Mouse (Mus musculus): ENCODE results near the gene 1700003E16Rik. TPM values are rescaled to one million over a fixed set of nuclear protein-coding genes. Genes with fewer than 3 reads are reported as not detected.

The 1700003E16Rik gene
- total RNA-seq, 2 experiments from 2014 or later = 27.4 to 31.5 TPM

GRCm38 (mm10) chr6:83184858-83185435 lies 28.7 kb downstream of the 1700003E16Rik start:
- intact Hi-C loops (cut with DNase I) = no loop called here
- no peak for DNase-seq (ENCODE audit: low spot score in 2 of 2)

DNA sequence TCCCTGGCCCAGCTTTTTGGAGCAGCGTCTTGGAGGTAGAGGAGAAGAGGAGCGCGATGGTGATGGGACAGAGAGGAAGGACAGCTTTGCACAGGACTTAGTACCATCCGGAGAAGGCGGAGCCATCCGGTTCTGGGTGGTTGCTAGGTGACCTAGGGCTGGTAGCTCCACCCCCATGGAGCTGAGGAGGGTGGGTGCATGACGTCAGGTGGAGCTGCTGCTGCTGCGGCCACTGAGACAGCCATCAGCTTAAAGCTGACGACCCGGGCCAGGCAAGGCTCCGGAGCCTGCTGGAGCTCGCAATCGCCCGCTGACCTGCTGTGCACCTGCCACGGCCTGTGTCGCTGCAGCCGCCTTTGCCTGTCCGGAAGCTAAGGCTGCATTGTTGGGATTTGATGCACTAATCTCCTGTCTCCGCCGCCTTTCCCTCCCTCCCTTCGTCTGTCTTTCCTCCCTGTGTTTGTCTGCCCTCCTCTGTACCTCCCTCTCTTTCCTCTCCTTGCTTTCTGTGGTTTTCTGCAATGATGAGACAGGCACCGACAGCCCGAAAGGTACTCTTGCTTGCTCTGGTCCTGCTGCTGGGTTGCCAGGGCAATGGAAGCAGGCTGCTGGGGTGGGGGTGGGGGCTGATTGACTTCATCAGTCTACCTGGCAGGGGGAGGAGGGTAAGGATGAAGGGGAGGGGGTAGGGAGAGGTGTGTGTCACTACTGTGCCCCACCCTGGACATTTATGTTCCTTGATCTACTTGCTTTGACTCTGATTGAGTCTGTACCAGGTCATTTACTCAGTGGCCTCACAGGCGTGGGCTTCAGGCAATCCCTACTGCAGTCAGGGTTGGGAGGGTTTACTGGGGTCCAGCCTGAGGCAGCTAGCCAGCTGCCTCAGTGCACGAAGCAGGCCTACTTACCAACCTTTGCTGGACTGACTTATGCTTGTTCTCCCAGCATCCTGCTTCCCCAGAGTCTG lies 30.0 kb downstream of the 1700003E16Rik start:
- intact Hi-C loops (cut with DNase I) = loop anchor here (2.0 kb wide), 1 partner anchor 21 kb away; the partner anchor contains the start of gene Dctn1

GRCm38 (mm10) chr6:83186946-83187345 lies 30.7 kb downstream of the 1700003E16Rik start:
- no peak for DNase-seq (ENCODE audit: low spot score in 2 of 2)
- intact Hi-C loops (cut with DNase I) = loop anchor here (2.0 kb wide), 1 partner anchor 22 kb away; the partner anchor contains the start of gene Dctn1

More for the DNA sequence above, 30.0 kb downstream of the 1700003E16Rik start:
- DNase-seq (ENCODE audit: low spot score in 2 of 2) = peak; percentile 87

- DNase-seq (ENCODE audit: low spot score in 2 of 2) = no peak
- intact Hi-C loops (cut with DNase I) = no loop called here
Observed at GRCm38 (mm10) chr6:83193571-83193970, 37.4 kb downstream of the 1700003E16Rik start.

DNA sequence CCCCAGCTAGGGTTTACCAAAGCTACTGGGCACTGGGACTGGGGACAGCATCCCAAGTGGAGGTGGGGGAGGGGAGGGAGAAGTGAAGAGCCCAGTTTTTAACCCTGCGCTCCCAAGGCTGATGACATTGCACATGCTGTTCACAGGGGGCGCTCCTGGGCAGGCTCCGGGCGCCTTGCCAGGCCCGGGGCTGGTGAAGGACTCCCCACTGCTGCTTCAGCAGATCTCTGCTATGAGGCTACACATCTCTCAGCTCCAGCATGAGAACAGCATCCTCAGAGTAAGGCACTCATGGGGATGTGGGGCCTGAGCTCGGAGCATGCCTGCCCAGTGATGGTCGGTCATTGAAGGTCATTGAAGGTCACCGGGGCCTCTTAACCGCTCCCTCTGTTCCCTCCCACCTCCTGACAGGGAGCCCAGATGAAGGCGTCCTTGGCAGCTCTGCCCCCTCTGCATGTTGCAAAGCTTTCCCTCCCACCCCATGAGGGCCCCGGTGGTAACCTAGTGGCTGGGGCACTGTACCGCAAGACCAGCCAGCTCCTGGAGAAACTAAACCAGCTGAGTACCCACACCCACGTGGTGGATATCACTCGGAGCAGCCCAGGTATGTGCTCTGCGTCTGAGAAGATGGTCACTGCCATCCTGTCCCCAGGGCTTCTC lies 41.3 kb downstream of the 1700003E16Rik start:
- intact Hi-C loops (cut with DNase I) = no loop called here
- DNase-seq (ENCODE audit: low spot score in 2 of 2) = peak; percentile 49 to 65

- DNase-seq (ENCODE audit: low spot score in 2 of 2) = no peak
- intact Hi-C loops (cut with DNase I) = no loop called here
Observed at GRCm38 (mm10) chr6:83203320-83203719, 47.1 kb downstream of the 1700003E16Rik start.

DNA sequence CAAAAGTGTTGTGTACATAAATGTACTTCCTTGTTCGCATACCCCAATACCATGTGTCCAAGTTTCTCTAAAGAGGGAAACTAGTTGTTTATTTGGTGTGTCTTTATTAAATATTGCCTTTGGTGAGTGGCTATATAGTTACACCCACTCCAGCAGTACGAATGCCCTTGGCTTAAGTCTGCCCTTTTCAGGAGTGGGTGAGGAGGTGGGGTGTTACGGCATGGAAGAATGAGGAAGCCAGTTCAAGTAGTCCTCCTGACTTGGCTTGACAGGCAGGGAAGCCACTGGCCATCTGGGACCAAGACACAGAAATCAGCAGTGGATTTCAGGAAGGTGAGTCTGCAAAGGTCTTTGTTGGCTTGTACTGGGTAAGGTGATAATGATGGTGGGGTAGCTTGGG lies 49.6 kb downstream of the 1700003E16Rik start:
- intact Hi-C loops (cut with DNase I) = no loop called here

GRCm38 (mm10) chr6:83206321-83206720 lies 50.1 kb downstream of the 1700003E16Rik start:
- intact Hi-C loops (cut with DNase I) = no loop called here
- no peak for DNase-seq (ENCODE audit: low spot score in 2 of 2)

More for the DNA sequence above, 49.6 kb downstream of the 1700003E16Rik start:
- DNase-seq (ENCODE audit: low spot score in 2 of 2) = no peak

DNA sequence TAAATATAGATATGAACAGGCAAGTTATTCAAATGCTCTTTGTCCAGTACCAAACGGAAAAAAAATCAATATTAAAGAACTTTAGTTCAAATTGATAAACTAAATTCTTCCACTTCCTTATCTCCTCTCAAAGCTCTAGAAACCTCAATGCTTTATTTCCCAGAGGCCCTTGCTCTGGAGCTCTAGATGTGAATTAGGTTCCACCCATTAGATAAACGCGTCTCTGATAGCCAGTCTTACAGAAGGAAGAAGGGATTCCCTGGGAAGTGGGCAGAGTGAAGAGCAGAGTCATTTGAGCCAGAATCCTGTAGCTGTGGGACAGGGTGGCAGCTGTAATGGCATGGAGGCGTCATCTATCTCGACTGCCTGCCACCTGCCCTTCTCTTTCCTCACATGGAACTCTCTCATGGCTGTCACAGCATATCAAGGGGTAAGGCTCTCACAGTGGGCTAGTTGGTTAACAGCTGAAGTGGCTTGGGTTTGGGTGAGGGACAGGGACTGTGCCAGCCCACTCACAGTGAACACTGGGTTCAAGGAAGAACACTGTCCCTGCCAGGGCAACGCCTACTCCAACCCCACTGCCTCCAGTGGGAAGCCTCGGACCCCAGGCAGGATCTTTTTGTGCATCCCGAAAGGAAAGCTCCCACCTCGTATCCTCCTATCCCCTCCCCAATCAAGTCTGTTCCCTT lies 51.3 kb downstream of the 1700003E16Rik start:
- no peak for DNase-seq (ENCODE audit: low spot score in 2 of 2)
- intact Hi-C loops (cut with DNase I) = no loop called here

DNA sequence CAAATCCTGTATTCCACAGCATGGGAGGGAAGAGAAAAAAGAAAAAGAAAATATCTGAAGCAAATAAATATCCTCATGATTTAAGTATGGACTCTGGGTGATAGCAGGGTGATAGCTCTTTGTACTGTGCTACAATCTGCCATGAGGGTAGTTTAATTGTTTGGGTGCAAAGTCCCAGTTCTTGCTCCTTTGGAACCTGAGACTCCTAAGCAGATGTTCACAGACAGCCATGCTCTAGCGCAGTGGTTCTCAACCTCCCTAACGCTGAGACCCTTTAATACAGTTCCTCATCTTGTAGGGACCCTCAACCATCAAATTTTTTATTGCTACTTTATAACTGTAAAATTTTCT lies 51.8 kb downstream of the 1700003E16Rik start:
- no peak for DNase-seq (ENCODE audit: low spot score in 2 of 2)
- intact Hi-C loops (cut with DNase I) = no loop called here

DNA sequence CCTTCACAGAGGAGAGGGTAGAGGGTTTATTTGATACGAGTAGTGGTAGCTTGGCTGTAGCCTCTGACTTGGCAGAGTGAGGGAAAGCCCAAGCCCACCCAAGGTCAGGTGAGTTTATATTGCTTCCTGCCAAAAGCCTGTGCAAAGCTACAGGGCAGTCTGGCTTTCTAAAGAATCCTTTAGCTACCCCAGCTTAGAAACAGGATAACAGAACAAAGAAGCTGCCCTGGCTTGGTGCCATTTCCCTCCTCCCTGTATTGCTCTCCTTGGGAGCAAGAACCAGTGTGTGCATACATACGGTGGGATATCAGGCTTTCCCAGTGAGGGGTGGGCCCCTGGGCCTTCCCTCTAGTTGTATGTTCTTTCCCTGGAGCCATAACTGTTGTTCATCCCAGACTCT lies 54.3 kb downstream of the 1700003E16Rik start:
- no peak for DNase-seq (ENCODE audit: low spot score in 2 of 2)
- intact Hi-C loops (cut with DNase I) = loop anchor here (5.0 kb wide), 2 partner anchors 67 to 117 kb away; partner anchors contain the start of genes Mob1a and Mthfd2

DNA sequence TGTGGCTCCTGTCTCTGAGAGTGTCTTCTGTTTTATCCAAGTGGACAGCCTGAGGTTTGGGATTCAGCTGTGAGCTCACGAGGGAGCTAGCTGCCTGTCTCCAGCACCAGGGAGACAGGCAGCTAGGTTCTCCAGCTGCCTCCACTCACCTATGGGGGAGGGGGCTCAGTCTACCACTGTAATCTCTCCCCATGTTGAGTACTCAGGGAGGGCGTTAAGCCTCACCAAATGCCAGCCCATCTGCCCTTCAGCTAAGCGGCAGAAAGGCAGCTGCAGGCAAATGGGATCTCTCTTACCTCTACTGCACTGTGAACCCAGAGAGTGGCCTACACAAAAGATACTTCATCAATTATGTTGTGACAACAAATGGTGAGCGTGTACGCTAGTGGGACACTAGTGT lies 55.3 kb downstream of the 1700003E16Rik start:
- intact Hi-C loops (cut with DNase I) = loop anchor here (5.0 kb wide), 2 partner anchors 66 to 116 kb away; partner anchors contain the start of genes Mob1a and Mthfd2
- DNase-seq (ENCODE audit: low spot score in 2 of 2) = no peak

Other genes with a start within 250 kb of the 1700003E16Rik start
- 10 to 100 TPM; 37.2 to 39.0 TPM for gene Sema4f, start 216.6 kb upstream of the 1700003E16Rik start, total RNA-seq (2021)
- under 1 TPM in 1 of 2 experiments, not detected in 1; 0.22 TPM for gene M1ap, start 209.5 kb upstream of the 1700003E16Rik start, total RNA-seq (2021)
- 1 to 10 TPM; 1.9 to 2.3 TPM for gene Dok1, start 122.9 kb upstream of the 1700003E16Rik start, total RNA-seq (2021)
- 1 to 10 TPM; 2.7 to 4.9 TPM for gene Loxl3, start 122.2 kb upstream of the 1700003E16Rik start, total RNA-seq (2021)
- gene Aup1, start 101.9 kb upstream of the 1700003E16Rik start, total RNA-seq (2021) = 100 to 1,000 TPM; 112 to 131 TPM
- 10 to 100 TPM; 41.6 to 48.5 TPM for gene Htra2, start 101.1 kb upstream of the 1700003E16Rik start, total RNA-seq (2021)
- gene Dqx1, start 98.6 kb upstream of the 1700003E16Rik start, total RNA-seq (2021) = under 1 TPM; 0.37 to 0.97 TPM
- gene Tlx2, start 86.1 kb upstream of the 1700003E16Rik start, total RNA-seq (2021) = not detected
- gene Pcgf1, start 78.5 kb upstream of the 1700003E16Rik start, total RNA-seq (2021) = 10 to 100 TPM; 21.6 to 35.9 TPM
- not detected for gene Lbx2, start 70.0 kb upstream of the 1700003E16Rik start, total RNA-seq (2021)
- gene Ccdc142, start 54.8 kb upstream of the 1700003E16Rik start, total RNA-seq (2021) = 1 to 10 TPM; 5.1 to 9.0 TPM
- 1 to 10 TPM; 5.3 to 5.9 TPM for gene Gm42688, start 54.8 kb upstream of the 1700003E16Rik start, total RNA-seq (2021)
- gene Mrpl53, start 47.4 kb upstream of the 1700003E16Rik start, total RNA-seq (2021) = 10 to 100 TPM; 54.4 to 58.7 TPM
- gene Mogs, start 40.9 kb upstream of the 1700003E16Rik start, total RNA-seq (2021) = 10 to 100 TPM; 29.4 to 30.0 TPM
- gene Wbp1, start 34.8 kb upstream of the 1700003E16Rik start, total RNA-seq (2021) = 10 to 100 TPM; 33.5 to 46.6 TPM
- 10 to 100 TPM; 20.5 to 26.0 TPM for gene Ino80b, start 31.0 kb upstream of the 1700003E16Rik start, total RNA-seq (2021)
- gene Rtkn, start 20.9 kb upstream of the 1700003E16Rik start, total RNA-seq (2021) = 100 to 1,000 TPM in 1 of 2 experiments, 10 to 100 TPM in 1; 88.7 to 105 TPM
- 10 to 100 TPM; 29.1 to 31.3 TPM for gene Wdr54, start within 50 bp of the 1700003E16Rik start, total RNA-seq (2021)
- 100 to 1,000 TPM; 373 to 386 TPM for gene Dctn1, start 9.5 kb downstream of the 1700003E16Rik start, total RNA-seq (2021)
- gene Slc4a5, start 63.4 kb downstream of the 1700003E16Rik start, total RNA-seq (2021) = under 1 TPM; 0.25 to 0.69 TPM
- gene Mthfd2, start 169.5 kb downstream of the 1700003E16Rik start, total RNA-seq (2021) = 1 to 10 TPM; 4.6 to 6.2 TPM
- 10 to 100 TPM; 19.0 to 20.8 TPM for gene Mob1a, start 169.6 kb downstream of the 1700003E16Rik start, total RNA-seq (2021)
- gene Bola3, start 192.7 kb downstream of the 1700003E16Rik start, total RNA-seq (2021) = 10 to 100 TPM; 46.8 to 50.5 TPM